Mouse (Mus musculus) spleen, adult 18-20 months (tissue): ENCODE measurements around the gene Uqcr11.
A peak's percentile ranks its signal among the peaks of the same experiment; 100 is the strongest.

ENCODE experiments used
- DNase-seq, 2 experiments: peaks; one replicate each; pipeline ENCODE4 v3.0.0; 2022; ENCODE audit warnings: mixed read lengths in 2 of 2

Gene Uqcr11

DNA sequence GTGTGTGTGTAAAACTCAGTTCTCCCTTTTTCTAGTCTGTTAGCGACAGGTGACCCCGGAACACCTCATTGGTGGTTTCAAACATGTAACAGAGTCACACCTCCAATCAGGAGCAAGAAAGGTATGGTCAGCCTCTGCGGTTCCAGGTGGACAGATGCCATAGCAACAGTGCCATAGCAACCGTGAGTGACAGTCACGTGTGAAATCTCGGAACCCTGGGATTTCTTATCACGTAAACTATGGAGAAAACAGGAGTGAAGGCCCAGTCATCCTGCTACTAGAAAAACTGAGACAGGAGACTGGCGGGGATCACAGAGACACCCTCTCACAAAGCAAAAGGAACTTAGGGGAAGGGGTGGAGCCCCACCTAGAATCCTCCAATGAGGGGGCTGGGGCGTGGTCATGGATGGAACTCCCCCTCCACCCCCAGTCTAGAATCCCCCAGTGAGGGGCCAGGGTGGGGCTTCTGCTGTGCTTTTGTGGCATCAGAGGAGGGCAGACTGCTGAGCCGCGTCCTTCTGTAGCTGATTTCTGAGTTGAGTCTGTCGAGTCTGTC lies 35.1 kb downstream of the Uqcr11 start:
- DNase-seq: peak; percentile 54 to 73

DNA sequence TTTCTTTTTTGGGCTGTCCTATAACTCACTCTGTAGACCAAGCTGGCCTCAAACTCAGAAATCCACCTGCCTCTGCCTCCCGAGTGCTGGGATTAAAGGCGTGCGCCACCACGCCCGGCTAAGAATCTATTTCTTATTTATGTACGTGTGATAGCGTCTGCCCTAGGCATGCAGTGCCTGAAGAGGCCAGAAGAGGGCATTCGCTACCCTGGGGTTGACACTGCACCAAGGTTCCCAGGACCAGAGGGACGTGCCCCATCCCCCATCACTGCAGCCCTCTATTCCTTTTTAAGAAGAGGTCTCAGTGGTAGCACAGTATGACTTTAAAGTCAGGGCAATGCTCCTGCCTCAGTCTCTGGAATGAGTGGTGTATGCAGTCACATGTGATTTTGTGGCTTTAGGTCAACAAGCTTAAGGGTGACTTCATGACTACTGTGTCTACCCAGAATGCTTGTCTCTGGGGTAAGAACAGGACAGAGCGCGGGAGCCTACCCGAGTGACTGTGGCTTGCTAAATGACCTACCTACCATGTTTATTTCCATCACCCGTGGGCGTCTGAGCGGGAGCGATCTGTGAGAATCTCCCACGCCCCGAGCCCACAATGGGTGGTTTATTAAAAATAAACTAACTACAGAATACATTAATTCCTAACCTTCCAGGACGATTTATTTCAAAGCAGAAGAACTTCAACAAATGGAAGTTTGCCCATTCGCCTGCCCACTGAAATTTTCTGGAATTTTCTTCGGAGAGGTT lies 36.5 kb downstream of the Uqcr11 start:
- DNase-seq: peak in 1 of 2 experiments; percentile 37

GRCm38 (mm10) chr10:80368392-80368791 lies 38.2 kb downstream of the Uqcr11 start:
- DNase-seq: no peak

- no peak for DNase-seq
These were observed 38.7 kb downstream of the Uqcr11 start for GRCm38 (mm10) chr10:80367954-80368353.

DNA sequence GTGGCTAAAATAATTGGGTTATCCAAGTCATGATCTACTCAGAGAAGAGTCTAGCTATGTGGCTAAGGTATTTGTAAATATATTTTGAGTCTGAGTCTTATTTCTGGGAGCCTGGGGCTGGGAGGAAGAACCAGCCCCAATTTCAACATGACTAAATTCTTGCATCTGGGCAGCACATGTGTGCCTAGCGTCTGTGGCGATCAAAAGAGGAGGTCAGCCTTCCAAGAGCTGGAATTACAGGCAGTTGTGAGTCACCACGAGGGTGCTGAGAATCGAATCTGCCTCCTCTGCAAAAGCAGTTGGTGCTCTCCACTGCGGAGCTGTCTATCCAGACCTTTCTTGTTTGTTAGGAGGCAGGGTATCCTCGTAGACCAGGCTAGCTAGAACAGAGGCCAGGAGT lies 40.9 kb downstream of the Uqcr11 start:
- no peak for DNase-seq

GRCm38 (mm10) chr10:80363734-80364133 lies 42.9 kb downstream of the Uqcr11 start:
- no peak for DNase-seq

GRCm38 (mm10) chr10:80357994-80358639 lies 48.5 kb downstream of the Uqcr11 start:
- no peak for DNase-seq

DNA sequence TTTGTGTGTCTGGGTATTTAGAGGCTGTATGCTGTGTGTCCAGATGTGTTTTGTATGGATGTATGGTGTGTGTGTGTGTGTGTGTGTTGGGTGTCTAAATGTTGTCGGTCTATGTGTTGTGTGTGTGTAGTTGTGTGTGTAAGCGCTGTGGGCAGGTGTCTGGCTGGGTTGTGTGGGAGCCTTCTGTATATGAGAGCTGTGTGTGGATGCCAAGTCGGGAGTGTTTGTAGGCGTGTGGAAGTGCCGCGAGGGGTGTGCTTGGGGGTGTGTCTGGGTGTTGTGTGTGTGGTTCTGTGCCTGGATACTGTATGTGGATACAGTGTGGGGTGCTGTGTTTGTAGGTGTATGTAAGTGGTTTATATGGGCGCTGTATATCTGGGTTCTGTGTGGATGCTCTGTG lies 49.3 kb downstream of the Uqcr11 start:
- no peak for DNase-seq

GRCm38 (mm10) chr10:80356737-80357136 lies 49.9 kb downstream of the Uqcr11 start:
- no peak for DNase-seq

DNA sequence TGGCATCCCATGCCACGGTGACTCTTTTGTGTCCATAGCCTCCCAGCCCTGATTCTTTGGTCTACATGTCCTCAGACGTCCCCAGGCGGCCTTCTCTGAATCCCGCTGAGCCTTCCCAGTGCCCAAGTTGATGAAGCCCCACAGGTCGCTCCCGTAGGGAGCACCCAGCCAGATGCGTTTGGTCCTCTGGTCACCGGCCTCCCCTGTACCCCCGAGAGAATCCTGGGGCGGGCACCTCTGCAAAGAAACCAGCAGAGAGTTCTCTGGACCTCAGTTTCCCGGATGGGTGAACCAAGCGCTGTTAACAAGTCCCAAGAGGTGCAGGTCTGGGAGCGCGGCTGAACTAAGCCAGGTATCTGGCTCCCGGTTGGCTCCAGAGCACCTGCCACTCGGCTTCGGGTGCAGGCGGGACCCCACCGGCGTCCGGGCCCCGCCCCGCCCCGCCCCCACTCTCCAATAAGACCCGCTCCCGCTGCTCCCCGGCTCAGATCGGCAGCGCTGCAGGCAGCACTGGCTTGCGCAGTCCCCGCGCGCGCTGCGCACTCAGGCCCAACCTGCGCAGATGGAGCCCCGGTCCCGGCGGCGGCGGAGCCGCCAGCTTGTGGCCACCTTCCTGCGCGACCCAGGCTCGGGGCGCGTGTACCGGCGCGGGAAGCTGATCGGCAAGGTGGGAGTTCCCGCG lies 50.5 kb downstream of the Uqcr11 start, which contains the start of gene Plk5:
Gene Plk5 (plus strand): TSS at position 459 of the 682 bp plus-strand sequence.
- no peak for DNase-seq

GRCm38 (mm10) chr10:80355431-80355830 lies 51.2 kb downstream of the Uqcr11 start:
- DNase-seq: no peak
